Mouse (Mus musculus): Measurements from ENCODE around the gene Ccdc40.
"Not testable (repeated sequence)": the region's sequence is repeated elsewhere in the genome, so short reads cannot be mapped to it uniquely, and the experiment has no call there.

Ccdc40 gene

GRCm38 (mm10) chr11:119285791-119286527, 57.6 kb downstream of the Ccdc40 start:
- no peak for DNase-seq (ENCODE audit: low spot score)

GRCm38 (mm10) chr11:119287207-119287992, 59.0 kb downstream of the Ccdc40 start:
- DNase-seq (ENCODE audit: low spot score) = no peak

DNA sequence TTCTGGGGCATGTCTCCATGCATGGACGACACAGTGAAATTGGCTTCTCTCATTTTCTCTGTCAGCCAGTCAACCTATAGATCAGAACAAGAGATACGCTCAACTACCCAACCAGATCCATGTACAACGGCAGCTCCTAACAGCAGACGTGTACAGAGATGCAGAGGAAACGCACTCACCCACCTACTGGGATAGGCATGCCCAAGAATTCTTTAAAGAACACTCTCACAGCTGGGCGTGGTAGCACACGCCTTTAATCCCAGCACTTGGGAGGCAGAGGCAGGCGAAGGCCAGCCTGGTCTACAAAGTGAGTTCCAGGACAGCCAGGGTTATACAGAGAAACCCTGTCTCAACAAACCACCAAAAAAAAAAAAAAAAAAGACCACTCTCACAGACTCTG, 64.5 kb downstream of the Ccdc40 start:
- DNase-seq (ENCODE audit: low spot score) = not testable (repeated sequence)

- no peak for DNase-seq (ENCODE audit: low spot score)
These were observed 69.6 kb downstream of the Ccdc40 start for GRCm38 (mm10) chr11:119297996-119298395.

DNA sequence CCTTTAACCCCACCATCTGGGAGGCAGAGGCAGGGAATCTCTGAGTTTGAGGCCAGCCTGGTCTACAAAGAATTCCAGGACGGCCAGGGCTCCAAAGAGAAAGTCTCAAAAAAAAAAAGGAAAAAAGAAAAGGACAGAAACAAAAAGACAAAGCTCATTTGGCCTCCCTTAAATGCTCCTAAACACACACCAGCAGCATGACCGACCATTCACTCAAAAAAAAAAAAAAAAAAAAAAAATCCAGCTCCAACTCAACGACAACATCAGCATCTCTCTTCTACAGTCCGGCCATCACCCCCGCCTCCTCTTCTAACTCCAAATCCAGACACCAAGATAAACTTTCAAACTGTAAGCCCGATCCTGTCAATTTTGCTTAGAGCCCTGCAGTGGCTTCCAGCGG, 70.5 kb downstream of the Ccdc40 start:
- DNase-seq (ENCODE audit: low spot score) = no peak

GRCm38 (mm10) chr11:119299391-119300245, 71.2 kb downstream of the Ccdc40 start, which contains the start of gene Eif4a3:
Eif4a3 (minus strand) TSS chr11:119300089.
- DNase-seq (ENCODE audit: low spot score) = peak; percentile 98

DNA sequence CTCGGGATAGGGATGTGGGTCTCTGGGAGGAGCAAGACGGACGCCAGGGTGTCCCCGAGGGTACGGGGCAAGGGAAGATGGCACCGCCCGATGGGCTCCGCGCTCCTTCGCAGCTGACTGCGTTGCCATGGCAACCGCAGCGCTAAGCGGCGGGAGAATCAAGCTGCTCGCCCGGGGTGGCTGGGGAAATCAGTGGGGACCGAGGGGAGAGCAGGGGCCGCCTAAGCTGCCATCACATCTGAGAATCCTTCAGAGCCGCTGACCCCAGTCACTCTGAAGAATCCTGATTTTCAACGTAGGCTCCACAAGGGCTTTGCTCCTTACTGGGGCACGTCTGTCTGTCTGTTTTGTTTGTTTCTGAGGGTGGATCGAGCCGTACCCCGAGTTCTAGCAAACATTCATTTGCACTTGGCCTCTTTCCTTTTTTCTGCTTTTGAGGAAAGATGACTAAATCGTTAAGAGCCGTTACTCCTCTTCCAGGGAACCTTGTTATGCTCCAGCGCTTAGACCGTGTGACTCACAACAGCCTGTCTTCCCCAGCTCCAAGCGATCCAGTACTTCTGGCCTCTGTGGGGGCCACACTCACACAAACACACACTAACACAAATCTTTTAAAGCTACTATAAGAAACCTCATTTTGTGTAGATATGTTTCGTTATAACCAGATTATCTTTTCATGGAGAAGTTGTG, 72.0 kb downstream of the Ccdc40 start:
- no peak for DNase-seq (ENCODE audit: low spot score)

- DNase-seq (ENCODE audit: low spot score) = no peak
These were observed 72.6 kb downstream of the Ccdc40 start for GRCm38 (mm10) chr11:119300986-119301385.

DNA sequence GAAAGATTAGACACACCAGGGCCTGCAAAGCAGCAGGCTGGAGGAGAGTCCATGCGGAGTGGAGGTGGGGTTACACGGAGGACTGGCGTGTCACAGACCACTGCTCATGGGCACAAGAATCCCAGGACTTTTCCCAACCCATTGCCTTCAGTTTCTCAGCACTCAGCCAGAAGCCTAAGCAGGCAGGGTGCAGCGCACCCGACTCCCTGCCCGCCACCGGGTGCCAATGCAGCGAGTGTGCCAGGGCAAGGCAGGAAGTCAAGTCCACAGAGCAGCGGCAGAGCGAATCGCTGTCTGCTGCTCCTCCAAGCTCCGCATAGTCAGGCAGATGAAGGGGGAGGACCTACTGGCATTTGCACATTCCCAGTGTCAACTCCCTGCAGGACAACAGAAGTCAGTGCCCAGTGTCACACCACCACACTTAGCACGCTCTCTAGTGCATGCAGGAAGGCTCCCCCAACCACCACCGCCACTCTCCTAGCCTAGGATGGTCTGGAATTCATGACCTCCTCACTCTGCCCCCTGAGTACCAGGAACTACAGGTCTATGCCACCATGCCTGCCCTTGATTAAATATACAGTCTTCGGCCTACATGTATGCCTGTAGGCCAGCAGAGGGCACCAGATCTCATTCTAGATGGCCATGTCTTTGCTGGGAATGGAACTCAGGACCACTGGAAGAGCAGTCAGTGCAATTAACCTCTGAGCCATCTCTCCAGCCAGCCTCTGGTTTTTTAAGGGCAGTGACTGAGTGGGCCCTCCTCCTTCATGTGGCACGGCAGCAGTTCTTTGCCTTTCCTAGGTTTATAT, 76.7 kb downstream of the Ccdc40 start:
- DNase-seq (ENCODE audit: low spot score) = peak; percentile 53

DNA sequence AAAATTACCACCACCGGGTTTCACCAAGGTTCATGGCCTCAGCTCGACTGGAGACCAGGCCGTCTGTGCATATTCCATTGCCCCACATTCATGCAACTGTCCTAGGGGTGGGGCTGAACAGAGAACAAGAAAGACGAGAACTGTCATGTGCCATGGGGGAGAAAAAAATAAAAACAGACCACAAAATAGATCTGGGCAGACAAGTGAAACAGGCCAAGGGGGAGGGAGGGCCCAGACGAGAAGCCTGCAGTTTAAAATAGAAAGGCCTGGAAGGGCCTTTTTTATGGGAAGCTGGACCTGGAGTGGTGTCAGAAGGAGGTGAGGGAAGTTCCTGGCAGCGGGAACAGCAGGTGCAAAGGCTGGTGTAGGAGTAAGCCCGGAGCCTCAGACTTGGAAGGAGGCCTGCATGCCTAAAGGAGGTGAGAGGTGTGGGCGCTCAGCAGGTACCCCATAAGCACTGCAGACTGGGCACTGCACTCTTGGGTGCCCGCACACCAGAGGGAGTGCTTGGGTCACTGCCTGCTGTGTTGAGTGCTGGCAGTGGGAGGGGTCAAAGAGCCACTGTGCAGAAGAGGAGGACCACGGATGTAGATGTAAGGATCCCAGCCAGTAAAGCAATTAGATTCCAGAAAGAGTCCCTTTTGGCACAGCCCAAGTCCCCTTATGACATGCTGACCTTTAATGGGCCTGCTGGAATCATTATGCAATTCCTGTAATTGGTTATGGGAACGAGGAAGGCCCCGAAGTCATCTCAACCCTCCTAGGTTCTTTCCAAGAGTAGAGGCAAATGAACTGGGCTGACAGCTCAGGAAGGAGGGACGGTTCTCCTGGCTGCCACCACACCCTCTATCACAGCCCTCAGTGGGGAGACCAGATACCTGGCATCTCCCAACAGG, 78.6 kb downstream of the Ccdc40 start:
- DNase-seq (ENCODE audit: low spot score) = no peak

DNA sequence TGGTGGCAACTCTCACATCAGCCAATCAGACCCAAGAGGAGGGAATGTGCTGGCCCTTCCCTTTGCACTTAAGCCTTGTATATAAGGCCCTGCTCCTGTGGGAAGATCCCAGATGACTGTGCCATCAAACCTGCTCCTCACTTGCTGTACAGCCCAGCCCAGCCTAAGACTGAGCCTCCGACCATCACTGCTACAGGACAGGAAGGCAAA, 79.2 kb downstream of the Ccdc40 start, which contains the start of gene Card14:
Gene Card14 (plus strand): TSS at position 111 of the 210 bp plus-strand sequence.
- DNase-seq (ENCODE audit: low spot score) = no peak

DNA sequence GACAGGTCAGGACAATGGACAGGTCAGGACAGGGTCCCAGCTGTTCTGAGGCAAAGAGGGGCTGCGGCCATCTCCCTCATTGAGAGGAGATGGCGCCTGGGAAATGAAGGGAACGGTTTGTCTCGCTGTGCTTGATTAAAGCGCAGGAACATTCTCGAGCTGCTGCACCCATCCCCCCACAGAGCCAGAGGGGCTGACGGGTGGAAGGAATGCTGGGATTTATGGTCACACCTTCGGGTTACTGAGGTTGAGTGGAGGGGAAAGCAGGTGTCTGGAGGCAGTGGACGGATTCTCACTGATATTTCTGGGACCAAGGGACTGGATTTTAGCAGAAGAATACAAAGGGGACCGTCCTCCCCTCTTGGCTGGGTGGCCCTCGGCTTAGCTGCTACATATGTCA, 79.5 kb downstream of the Ccdc40 start:
- DNase-seq (ENCODE audit: low spot score) = no peak

GRCm38 (mm10) chr11:119310621-119311020, 82.2 kb downstream of the Ccdc40 start:
- no peak for DNase-seq (ENCODE audit: low spot score)

GRCm38 (mm10) chr11:119314252-119314936, 86.0 kb downstream of the Ccdc40 start:
- DNase-seq (ENCODE audit: low spot score) = no peak

Measured in urinary bladder, postnatal 14 days (tissue).